Mouse (Mus musculus) mature B cell (primary cell): ENCODE measurements around the gene Flrt3.

Source experiments
- in situ Hi-C: fragments of 300-500 bp; cut with MboI; formaldehyde crosslinking; loops from 2 replicates; pipeline ENCODE4 v1.14.3; 2019

Flrt3 gene

DNA sequence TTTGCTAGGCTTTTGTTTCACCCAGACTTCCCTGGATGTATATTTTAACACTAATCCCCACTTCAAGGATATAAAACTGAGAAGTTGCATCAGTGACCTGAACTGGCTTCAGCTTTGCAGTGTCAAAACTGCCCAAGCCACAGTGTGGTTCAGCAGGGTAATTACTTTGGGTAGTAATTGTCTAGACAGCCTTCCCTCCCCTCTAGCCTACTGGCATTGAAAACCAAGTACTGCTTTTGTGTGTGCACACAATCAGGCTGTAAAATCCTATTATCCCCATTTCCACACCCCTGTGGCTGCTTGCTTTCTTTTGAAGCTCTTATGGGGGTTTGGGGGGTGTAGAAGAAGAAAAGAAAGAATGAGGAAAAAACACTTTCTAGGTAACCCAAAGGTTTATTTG lies 17.8 kb downstream of the Flrt3 start:
- in situ Hi-C loops: no loop called here

DNA sequence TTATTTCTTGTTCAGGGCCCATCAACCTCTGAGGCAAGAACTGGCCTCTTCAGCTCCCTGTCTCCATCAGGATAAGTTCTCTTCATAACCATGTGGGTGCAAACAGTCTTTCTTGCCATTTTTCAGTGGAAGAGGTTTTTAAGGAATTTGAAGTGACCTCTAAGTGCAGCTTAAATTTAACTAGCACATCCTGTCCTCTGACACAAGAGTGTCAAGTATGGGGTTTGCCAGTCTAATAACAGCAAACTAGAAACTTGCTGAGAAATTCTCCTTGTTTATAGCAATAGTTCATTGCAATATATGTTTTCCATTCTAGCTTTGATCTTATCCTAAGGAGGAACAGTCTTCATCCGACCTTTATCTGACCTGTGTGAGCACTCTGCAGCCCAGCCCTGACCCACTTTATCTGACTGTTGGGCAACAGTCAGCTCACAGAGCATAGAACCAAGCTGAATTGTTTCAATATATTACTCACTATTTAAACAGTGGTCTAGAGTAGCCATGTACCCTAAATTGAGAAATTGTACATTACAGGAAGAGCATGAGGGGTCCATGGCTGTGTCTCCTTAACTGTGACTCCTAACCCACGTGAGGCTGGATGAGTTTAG lies 49.4 kb downstream of the Flrt3 start:
- in situ Hi-C loops: no loop called here

DNA sequence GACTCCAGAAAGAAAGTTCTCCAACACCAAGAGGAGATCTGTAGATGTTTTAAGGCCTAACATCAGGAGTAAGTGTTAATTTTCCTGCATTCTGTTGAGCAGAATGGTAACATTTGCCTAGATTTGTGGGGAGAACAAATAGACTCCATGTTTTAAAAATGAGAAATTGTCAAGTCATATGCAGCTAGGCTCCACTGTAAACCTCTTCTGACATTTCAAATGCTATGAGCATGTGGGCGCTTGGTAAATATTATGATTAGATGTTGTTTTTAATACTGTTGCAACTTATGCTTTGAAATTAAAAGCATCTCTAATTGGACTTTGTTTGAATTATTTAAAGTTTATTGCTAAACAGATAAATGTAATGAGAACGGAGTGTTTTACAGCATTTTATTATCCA lies 55.8 kb downstream of the Flrt3 start:
- in situ Hi-C loops: no loop called here
